Mouse (Mus musculus) ovary, postnatal 10 days (tissue): ENCODE results near the gene Nle1.

Experiments used
- DNase-seq: peaks from one replicate; pipeline ENCODE4 v3.0.0; 2022; ENCODE audit warnings: low spot score

The Nle1 gene

DNA sequence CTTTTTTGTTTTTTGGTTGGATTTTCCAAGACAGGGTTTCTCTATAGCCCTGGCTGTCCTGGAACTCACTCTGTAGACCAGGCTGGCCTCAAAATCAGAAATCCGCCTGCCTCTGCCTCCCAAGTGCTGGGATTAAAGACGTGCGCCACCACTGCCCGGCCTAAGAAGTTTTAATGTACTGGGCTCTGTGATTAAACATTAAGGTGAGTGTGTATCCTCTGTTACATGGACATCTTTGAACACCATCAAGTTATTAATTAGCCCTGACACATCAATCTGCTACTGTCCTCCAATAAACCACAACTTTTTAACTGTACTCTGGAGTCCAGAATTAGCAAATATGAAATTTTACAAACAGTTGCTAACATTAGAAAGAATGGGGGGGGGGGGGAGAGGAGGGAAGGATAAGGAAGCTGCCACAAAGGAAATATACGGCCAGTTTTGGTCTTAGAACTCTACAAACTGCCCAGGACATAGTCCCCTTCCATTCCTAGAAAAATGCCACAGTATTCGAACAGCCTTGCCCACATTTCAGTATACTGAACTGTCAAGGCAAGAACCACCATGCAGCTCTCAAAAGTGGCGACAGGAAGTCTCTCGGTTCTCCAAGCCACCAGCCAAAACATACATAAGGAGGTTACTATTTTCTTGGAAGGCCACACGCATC, 38.6 kb downstream of the Nle1 start:
- DNase-seq: no peak

DNA sequence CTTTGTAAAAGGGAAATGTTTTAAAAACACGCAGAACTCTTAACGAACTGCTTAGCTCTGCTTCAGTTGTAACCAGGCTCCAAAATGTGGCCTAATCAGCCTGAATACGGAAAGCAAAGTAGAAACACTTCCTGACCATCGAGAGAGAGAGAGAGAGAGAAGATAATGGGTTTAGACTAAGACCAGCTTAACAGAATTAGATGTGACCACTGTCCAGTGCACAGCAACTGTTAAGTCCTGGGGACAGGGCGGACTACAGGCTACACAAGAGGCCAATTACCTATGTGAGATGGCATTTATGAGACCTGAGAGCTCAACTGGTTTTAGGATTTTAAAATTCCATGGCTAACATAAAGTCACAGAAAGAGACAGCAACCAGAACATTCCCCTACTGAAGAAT, 40.3 kb downstream of the Nle1 start:
- no peak for DNase-seq

DNA sequence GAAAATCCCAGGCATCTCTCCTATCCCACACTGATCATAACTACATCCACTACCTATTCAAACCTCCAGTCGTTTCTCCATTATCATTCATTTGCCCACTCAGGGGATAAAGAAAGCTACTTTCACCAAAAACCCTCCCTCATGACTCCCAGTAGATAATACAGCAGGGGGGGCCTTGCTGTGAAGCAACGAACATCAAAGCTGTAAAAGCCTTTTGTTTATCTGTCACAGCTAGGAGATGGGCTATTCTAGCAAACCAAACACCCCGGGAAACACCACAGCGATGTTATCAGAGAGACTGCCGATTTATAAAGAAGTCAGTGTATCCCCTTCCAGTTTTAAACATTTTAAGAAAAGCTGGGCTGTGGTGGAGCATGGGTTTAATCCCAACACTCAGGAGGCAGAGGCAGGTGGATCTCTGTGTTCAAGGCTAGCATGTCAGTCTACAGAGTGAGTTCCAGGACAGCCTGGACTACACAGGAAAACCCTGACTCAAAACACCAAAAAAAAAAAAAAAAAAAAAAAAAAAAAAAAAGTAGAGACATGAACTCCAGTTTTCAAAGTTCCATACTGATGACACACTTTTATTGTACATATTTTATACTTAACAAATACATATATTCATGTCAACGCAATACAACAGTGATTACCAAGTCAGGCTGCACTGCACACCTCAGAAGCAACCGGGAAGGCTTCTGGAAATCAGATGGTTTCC, 41.2 kb downstream of the Nle1 start:
- no peak for DNase-seq

DNA sequence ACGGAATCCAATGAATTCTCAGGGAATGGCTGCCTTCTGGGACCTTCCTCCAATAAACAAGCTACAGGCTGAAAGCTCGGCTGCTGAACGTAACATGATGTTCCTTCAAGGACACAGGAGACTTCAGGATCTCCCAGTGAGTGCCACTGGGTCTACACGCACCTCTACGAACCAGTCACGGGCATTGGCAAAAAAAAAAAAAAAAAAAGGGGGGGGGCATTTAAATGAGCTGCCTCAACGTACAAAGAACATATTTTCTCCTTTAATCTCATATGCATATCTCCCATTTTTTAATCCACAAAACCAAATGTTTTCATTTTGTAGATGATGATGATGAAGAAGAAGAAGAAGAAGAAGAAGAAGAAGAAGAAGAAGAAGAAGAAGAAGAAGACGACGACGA, 42.3 kb downstream of the Nle1 start:
- DNase-seq: no peak

DNA sequence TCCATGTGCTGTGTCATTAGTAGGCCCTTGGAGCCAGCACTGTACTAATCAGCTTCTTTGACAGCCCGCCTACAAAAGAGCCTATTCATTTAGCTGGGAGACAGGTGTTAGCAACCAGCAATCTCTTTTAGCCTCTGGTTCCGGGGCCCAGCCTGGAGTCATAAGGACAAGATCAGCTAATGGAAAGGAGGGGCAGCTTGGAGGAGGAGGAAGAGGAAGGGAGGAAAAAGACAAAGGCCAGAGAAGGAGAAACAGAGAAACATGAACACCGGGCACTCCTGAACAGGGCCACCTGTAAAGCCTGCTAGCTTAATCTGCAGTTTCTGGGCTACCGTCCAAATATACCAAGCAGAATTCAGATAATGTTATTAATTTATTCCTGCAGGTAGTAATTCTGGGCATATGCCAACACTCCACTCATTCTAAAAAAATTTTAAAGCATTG, 44.7 kb downstream of the Nle1 start:
- DNase-seq: no peak

DNA sequence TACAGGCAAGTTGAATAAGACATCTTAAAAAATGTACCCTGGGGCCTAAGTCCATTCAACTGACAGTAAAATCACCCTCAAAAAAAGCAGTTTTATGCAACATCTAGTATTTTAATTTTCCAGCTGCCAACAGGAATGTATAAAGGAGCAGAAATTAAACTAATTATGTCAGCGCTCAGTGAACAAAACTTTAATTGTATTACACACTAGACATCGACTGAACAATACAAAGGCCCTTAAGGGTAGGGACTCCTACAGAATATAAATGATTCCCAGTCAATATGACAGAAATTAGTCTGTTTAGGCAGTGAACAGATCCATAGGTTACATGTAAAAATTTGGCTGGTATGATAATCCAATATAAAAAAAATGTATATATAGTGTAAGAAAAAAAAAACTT, 45.2 kb downstream of the Nle1 start:
- no peak for DNase-seq

DNA sequence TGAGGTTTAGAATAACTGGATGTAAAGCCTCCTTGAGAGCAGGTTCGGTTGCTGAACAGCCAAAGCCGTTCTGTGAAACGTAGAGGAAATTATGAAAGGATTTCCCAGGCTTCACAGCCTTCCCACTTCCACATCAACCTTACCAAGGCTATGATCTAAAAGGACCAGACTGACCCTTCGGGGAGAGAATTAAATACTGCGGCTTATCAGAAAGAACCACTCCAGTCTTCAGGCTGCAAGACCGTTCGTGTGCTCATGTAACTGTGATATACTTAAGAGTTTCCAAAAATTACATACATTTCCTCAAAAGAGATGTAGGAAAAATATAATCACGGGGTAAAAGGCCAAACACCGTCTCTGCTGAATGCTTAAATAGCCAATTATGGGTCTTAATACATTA, 45.6 kb downstream of the Nle1 start:
- DNase-seq: no peak

DNA sequence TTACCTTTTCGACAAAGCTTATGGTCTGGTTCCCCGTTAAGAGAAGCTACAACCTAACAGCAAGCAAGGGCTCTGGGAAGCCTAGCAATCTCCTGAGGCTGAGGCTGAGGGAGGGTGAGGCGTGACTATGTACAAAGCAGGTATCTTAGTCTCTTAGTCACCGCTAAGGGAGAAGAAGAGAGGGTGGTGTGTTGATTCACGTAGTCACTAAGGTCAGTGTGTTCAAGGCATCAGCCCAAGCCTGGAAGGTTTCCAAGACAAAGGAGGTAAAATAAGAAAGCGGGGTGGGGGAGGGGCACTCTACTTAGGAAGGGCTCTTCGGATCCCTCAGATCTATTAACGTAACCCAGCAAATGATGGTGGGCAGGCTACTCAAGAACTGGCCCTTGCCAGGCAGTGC, 46.7 kb downstream of the Nle1 start:
- DNase-seq: no peak

DNA sequence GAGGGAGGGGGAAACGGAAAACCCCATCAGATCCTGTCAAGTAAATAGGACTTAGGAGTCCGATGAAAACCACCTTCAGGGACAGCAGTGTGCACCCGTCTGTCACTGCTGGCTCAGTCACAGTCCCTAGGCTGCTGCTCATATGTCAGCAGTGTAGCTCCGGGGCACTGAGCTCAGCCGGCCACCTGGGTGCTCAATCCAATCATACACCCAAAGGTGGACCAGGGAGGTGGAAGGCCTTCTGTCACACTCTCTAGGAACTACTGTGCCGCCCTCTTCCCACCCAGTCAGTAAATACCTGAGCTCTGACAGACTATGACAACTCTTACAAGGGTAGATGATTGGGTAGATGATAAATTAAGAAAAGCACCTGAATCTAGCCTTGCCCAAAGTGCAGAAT, 47.5 kb downstream of the Nle1 start:
- DNase-seq: no peak

DNA sequence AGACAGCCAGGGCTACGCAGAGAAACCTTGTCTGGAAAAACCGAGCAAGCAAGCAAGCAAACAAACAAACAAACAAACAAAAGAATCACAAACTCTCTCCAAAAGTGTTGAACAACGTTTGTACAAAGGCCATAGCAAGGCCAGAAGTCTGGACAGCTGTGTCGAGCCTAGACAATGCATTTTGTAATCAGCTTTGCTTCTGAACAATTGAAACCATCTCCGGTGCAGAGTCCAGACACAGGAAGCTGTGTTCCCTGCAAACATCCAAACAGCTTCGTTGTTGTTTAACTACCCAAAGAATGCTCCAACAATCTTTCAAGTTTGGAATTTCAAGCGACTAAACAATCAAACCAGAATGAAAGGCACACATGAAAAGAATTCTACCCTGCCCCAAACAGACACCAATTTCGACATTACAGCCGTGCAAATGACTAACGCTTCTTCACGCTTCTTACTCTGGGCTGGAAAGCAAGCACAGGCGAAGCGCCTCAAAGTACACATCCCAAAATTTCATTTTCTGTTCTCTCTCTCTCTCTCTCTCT, 50.8 kb downstream of the Nle1 start:
- no peak for DNase-seq

DNA sequence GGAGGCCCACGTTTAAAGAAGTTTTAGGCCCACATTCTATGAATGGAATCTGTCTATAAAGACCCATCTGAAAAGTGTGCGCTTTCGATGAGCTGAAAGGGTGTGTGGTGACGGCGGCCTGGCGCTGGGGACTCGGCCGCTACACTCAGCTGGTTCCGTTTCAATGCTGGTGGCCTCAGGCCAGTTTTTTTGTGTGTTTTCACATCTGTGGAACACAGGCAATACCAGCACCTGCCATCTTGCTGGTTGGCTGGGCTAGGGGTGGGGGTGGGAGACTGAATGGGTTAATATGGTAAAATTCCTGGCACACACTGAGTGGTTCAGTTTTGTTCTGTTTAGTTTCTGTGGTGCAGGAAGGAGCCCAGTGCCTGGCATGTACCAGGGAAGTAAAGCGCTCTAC, 52.2 kb downstream of the Nle1 start:
- no peak for DNase-seq

DNA sequence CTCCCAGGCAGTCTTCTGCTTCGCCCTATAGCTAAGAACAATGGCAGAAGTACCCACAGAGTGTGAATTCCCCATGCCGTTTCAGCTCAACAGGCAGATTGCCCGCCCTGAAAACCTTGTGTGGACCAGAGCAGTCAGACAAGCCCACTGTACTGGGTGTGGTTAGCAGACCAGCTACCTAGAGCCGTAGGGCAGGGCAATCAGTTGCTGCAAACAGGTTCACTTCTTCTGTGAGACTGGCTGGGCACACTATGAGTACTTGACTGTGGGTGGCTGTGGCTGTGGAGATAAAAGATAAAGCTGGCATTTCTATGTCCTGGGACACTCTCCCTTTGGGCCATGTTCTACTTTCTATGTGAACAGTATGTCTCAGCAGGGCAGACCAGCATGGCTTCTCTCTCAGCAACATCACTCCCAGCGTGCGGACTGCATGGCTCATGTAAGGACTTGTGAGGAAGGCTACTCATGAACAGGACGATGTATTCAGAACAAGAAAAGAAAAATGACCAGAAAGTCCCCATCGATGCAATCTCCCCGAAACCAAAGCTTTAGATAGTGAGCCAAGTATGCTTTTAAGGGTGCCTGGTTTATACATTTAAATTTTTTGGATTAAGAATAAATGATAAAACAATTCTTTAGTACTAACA, 52.8 kb downstream of the Nle1 start:
- DNase-seq: no peak

DNA sequence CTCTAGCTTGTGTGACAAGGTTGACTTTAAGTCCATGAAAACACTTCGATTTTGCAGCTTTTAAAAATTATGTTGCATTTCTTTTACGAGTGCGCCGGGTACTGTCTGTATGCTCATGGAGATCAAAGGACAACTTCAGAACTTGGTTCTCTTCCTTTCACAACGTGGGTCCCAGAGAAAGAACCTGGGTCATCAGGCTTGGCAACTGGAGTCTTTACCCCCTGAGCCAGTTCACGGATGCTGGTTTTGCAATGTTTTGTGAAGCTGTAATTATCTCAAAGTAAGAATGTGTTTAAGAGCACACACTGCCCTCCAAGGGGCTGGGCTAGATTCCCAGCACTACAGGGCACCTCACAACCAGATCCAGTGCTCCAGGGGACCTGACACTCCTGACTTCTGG, 54.1 kb downstream of the Nle1 start:
- no peak for DNase-seq

DNA sequence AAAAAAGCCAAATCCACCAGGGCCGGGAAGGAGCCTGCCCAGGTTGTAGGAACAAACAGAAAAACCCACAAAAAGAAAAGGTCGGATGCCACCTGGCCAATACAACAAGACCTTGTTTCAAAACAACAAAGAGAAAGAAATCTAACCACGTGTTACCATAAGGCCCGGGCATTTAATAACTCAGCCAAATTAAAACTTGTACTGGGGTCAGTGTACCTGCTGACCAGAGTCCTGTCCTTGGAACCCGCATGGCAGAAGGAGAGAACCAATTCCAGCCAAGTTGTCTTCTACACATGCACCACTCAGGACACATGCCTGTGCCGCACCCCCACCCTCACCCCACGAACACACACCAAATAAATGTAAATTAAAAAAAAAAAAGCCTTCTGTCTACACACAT, 55.3 kb downstream of the Nle1 start:
- DNase-seq: no peak

DNA sequence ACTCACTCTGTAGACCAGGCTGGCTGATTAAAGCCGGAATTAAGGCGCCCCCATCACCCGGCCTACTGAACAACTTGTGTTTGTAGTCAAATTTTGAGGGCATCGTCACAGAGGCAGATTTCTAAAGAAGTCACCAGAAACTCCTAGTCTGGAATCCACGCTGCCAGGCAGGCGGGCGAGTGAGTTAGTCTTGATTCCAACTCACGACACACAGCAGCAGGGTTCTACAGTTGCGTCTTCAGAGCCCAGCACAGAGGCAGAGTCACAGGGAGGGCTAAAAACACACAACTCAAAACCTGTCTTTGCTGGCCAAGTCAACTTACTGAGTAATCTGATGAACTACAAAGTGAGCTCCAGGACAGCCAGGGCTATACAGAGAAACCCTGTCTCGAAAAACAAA, 55.7 kb downstream of the Nle1 start:
- DNase-seq: no peak

DNA sequence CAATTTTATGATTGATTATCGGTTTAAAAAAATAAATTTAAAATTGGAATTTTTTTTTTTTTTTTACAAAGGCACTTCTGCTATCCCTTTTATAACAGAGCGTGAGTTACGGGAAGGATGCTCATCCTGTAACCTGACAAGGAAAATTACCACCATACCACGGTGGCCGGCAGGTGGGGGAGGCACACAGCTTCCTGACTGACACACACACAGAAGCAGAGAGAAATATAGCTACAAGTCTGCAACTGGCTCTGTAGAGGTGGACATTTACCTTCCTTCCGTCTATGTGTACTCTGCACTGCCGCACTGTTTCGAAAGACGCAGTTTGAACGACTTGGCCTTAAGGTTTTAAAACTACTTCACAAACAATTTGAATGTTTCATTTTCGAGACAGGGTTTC, 56.1 kb downstream of the Nle1 start:
- DNase-seq: no peak
